Mouse (Mus musculus) thymus, adult 2 months (tissue): ENCODE measurements around the gene Eef1akmt2.

Experiments used
- CTCF ChIP-seq: fragments of 200-500 bp; IDR thresholded peaks from 2 replicates; pipeline ENCODE4 v1.5.1; 2012; ENCODE audit warnings: mild to moderate bottlenecking, control low read depth, low read length, moderate library complexity, borderline replicate concordance; ENCODE audit not compliant: control insufficient read depth, poor library complexity, insufficient read depth; ENCODE audit errors: extremely low read depth
- POLR2A ChIP-seq: fragments of 200-500 bp; IDR thresholded peaks from 2 replicates; pipeline ENCODE4 v1.6.1; 2012; ENCODE audit warnings: mild to moderate bottlenecking, low read length, control low read depth, moderate library complexity; ENCODE audit not compliant: control insufficient read depth, poor library complexity, insufficient read depth; ENCODE audit errors: extremely low read depth

GRCm38 (mm10) chr7:132802691-132803090, 49.8 kb downstream of the Eef1akmt2 start:
- no peak for TF ChIP-seq POLR2A
- TF ChIP-seq CTCF: no peak
